9 mouse cellular contexts compared by ENCODE assay signal in the genomic region with DNA sequence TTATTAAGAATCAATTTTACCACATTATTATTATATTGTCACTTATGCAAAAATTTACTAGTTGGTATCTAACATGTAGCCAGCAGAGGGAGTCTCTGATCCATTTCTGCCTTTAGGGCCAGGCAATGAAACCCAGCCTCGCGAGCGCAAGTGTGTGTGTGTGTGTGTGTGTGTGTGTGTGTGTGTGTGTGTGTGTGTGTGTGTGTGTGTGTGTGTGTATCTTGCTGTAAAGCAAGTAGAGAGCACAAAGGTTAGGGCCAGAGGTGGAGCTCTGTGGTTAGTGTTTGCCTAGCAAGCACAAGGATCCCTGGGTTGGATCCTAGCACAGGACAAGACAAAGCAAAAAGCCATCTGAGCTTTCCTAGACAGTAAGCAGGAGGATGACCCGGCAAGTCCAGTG. TPM values are rescaled to one million over a fixed set of nuclear protein-coding genes. Genes with fewer than 3 reads are reported as not detected.
DNase-seq lines count a peak whose midpoint lies in the region; ATAC-seq lines count a peak whose summit lies in the region.
"Had no signal": no experiment of that assay in that cellular context is flagged by ENCODE, and none has a peak within 500 bp of the region (broad histone marks: within the 10 kb centered on the region; RNA-seq: fewer than 3 reads in every experiment).

No protein-coding gene starts in this region.

- H3K9me3 ChIP-seq in liver, embryonic 16.5 days (replicated peaks; ENCODE audit: control insufficient read depth, low read length): no peaks in the 10 kb centered on the region

- no peak overlapping the region for H3K27ac ChIP-seq in liver, embryonic 16.5 days (ENCODE audit: low read length)

- intact Hi-C loops in left cerebral cortex, postnatal 25 days (cut with DNase I): no loop called here
- intact Hi-C loops in left cerebral cortex, postnatal 36 days (cut with DNase I): no loop called here

- DNase-seq in adrenal gland, postnatal 36 days: peak; percentile 12 to 18
- DNase-seq in adrenal gland, adult 8-10 months: no peak
- DNase-seq in left cerebral cortex, postnatal 25 days (ENCODE audit: low spot score in 2 of 2): peak; percentile 19 to 20
- DNase-seq in left cerebral cortex, postnatal 36 days (ENCODE audit: low spot score in 2 of 2): no peak
- peak; percentile 49 for DNase-seq in embryo, embryonic 10.5 days (ENCODE audit: low spot score)
- no peak for DNase-seq in spleen, adult 18-20 months
- DNase-seq in cerebellum, adult 11 months: no peak

- H3K4me3 ChIP-seq in liver, embryonic 16.5 days (ENCODE audit: low read depth, low read length): no peak overlapping the region

- H3K4me1 ChIP-seq in liver, embryonic 16.5 days (ENCODE audit: control insufficient read depth, low read depth, low read length): no peaks in the 10 kb centered on the region; the same call in 1 of the 2 replicates

- ATAC-seq in liver, embryonic 16.5 days (ENCODE audit: low read depth): peak; percentile 50; the same call in 1 of the 2 replicates

- peaks cover 7% of the 10 kb centered on the region for H3K36me3 ChIP-seq in liver, embryonic 16.5 days (ENCODE audit: control insufficient read depth, insufficient read depth)

- no peak overlapping the region for H3K4me2 ChIP-seq in liver, embryonic 16.5 days (ENCODE audit: low read depth, low read length)

- no peaks in the 10 kb centered on the region for H3K27me3 ChIP-seq in liver, embryonic 16.5 days (ENCODE audit: control insufficient read depth, insufficient read depth, low read depth, low read length)

- no peak overlapping the region for H3K9ac ChIP-seq in liver, embryonic 16.5 days (ENCODE audit: low read depth, low read length)

- 30% methylated on average over 4 of the region's 4 CpGs for WGBS in liver, embryonic 16.5 days (ENCODE audit: insufficient replicate concordance)

RNA-seq across cellular contexts. Expression of a gene that starts 16.1 kb away (rescaled TPM):
- 10 to 100 TPM; 68.5 to 80.8 TPM for total RNA-seq in adrenal gland, postnatal 36 days (2021)
- 10 to 100 TPM; 72.4 to 91.6 (median 78.7) TPM for total RNA-seq in adrenal gland, adult 8-10 months (2022)
- 10 to 100 TPM; 75.5 to 81.1 TPM for total RNA-seq in left cerebral cortex, postnatal 25 days (2021)
- total RNA-seq in left cerebral cortex, postnatal 36 days (2021): 10 to 100 TPM; 73.4 to 76.1 TPM
- 54.4 and 54.6 TPM in 2 replicates for polyA plus RNA-seq in liver, embryonic 16.5 days (2015; fragmentation: Nextera tagmentation; extraction: Ambion mirVana)

RNA-seq across cellular contexts. Expression of a gene that starts 22.5 kb away (rescaled TPM):
- total RNA-seq in adrenal gland, postnatal 36 days (2021): 10 to 100 TPM; 16.8 to 21.9 TPM
- 10 to 100 TPM; 17.6 to 23.9 (median 21.9) TPM for total RNA-seq in adrenal gland, adult 8-10 months (2022)
- total RNA-seq in left cerebral cortex, postnatal 25 days (2021): 10 to 100 TPM; 10.2 to 13.3 TPM
- total RNA-seq in left cerebral cortex, postnatal 36 days (2021): 10 to 100 TPM; 11.9 to 12.1 TPM
- 5.8 and 6.8 TPM in 2 replicates for polyA plus RNA-seq in liver, embryonic 16.5 days (2015; fragmentation: Nextera tagmentation; extraction: Ambion mirVana)

RNA-seq across cellular contexts. Expression of a gene that starts 47.5 kb away (rescaled TPM):
- not detected for total RNA-seq in adrenal gland, postnatal 36 days (2021)
- not detected for total RNA-seq in adrenal gland, adult 8-10 months (2022)
- not detected for total RNA-seq in left cerebral cortex, postnatal 25 days (2021)
- not detected for total RNA-seq in left cerebral cortex, postnatal 36 days (2021)
- polyA plus RNA-seq in liver, embryonic 16.5 days (2015; fragmentation: Nextera tagmentation; extraction: Ambion mirVana): not detected in 2 replicates
- total RNA-seq: gastrocnemius, postnatal 4 days had no signal

Comparison
In these comparisons a context has a peak if more than half of its experiments do, and no peak if none do; other contexts are left out.
1. DNase-seq: peak in adrenal gland, postnatal 36 days (2 of 2), left cerebral cortex, postnatal 25 days (2 of 2) and embryo, embryonic 10.5 days (single experiment); none in adrenal gland, adult 8-10 months (single experiment), left cerebral cortex, postnatal 36 days (0 of 2), spleen, adult 18-20 months (0 of 2) and cerebellum, adult 11 months (single experiment).